Mouse (Mus musculus): Measurements from ENCODE around the gene Nrp1. TPM values are rescaled to one million over a fixed set of nuclear protein-coding genes. Genes with fewer than 3 reads are reported as not detected.

Nrp1 gene
- polyA plus RNA-seq, 2 experiments from 2014 or later, result 219 to 377 TPM

- no peak for ATAC-seq
Measured at GRCm38 (mm10) chr8:128470097-128470496, 111.7 kb downstream of the Nrp1 start.

- no peak for ATAC-seq
Measured at GRCm38 (mm10) chr8:128471186-128471585, 112.8 kb downstream of the Nrp1 start.

GRCm38 (mm10) chr8:128472871-128473270 is 114.5 kb downstream of the Nrp1 start:
- no peak for ATAC-seq

GRCm38 (mm10) chr8:128473456-128474239 is 115.2 kb downstream of the Nrp1 start:
- peak; percentile 96 for ATAC-seq

- ATAC-seq, result no peak
Measured at GRCm38 (mm10) chr8:128474614-128475013, 116.2 kb downstream of the Nrp1 start.

- no peak for ATAC-seq
Measured at GRCm38 (mm10) chr8:128476206-128476605, 117.8 kb downstream of the Nrp1 start.

GRCm38 (mm10) chr8:128478017-128478416 is 119.6 kb downstream of the Nrp1 start:
- ATAC-seq, result no peak

GRCm38 (mm10) chr8:128479309-128480013 is 121.1 kb downstream of the Nrp1 start:
- no peak for ATAC-seq

GRCm38 (mm10) chr8:128480896-128481665 is 122.7 kb downstream of the Nrp1 start:
- no peak for ATAC-seq

- peak; percentile 19 for ATAC-seq
Measured at GRCm38 (mm10) chr8:128483344-128483743, 124.9 kb downstream of the Nrp1 start.

GRCm38 (mm10) chr8:128484720-128485124 is 126.3 kb downstream of the Nrp1 start:
- ATAC-seq, result peak; percentile 17

GRCm38 (mm10) chr8:128486043-128486442 is 127.6 kb downstream of the Nrp1 start:
- ATAC-seq, result no peak

GRCm38 (mm10) chr8:128487966-128488931 is 129.8 kb downstream of the Nrp1 start:
- peak; percentile 8 for ATAC-seq

GRCm38 (mm10) chr8:128489351-128489750 is 130.9 kb downstream of the Nrp1 start:
- peak; percentile 63 for ATAC-seq

GRCm38 (mm10) chr8:128491126-128492067 is 133.0 kb downstream of the Nrp1 start:
- peak; percentile 64 for ATAC-seq

GRCm38 (mm10) chr8:128493801-128494200 is 135.4 kb downstream of the Nrp1 start:
- ATAC-seq, result no peak

GRCm38 (mm10) chr8:128498836-128499235 is 140.4 kb downstream of the Nrp1 start:
- ATAC-seq, result no peak

- peak; percentile 48 for ATAC-seq
Measured at GRCm38 (mm10) chr8:128504136-128504829, 145.9 kb downstream of the Nrp1 start.

- ATAC-seq, result peak; percentile 76
Measured at GRCm38 (mm10) chr8:128505866-128506265, 147.5 kb downstream of the Nrp1 start.

- no peak for ATAC-seq
Measured at GRCm38 (mm10) chr8:128508723-128509122, 150.3 kb downstream of the Nrp1 start.

All from CD4-positive, CD25-positive, alpha-beta regulatory T cell, adult 4 months (primary cell).